Mouse (Mus musculus): ENCODE measurements around the gene Palm2.

GRCm38 (mm10) chr4:57681511-57681910 lies 247.5 kb downstream of the Palm2 start:
- TF ChIP-seq MYOG (IDR thresholded peaks at IDR 0.05; ENCODE audit: control insufficient read depth in 1 of 3, insufficient read depth in 1 of 3, insufficient read length in 2 of 3, low read depth in 2 of 3), result no peak
- no peak for TF ChIP-seq POLR2A (IDR thresholded peaks at IDR 0.05; ENCODE audit: insufficient read length, low read depth)
- TF ChIP-seq E2F4 (IDR thresholded peaks at IDR 0.05; ENCODE audit: insufficient read depth), result no peak
- no peak for TF ChIP-seq USF1 (IDR thresholded peaks at IDR 0.05; ENCODE audit: low read depth)

Measured in myocyte (in vitro differentiated cells).